Mouse (Mus musculus) midbrain, embryonic 12.5 days (tissue): ENCODE data around the gene Fam151a. TPM values are rescaled to one million over a fixed set of nuclear protein-coding genes. Genes with fewer than 3 reads are reported as not detected.
"Not testable (repeated sequence)": the region's sequence is repeated elsewhere in the genome, so short reads cannot be mapped to it uniquely, and the experiment has no call there.

Experiments used
- ATAC-seq: fragments of 200-750 bp; cut with Nextera tagmentation; 2 replicates; pipeline ENCODE4 v1.8.0; 2017; ENCODE audit warnings: low read depth, moderate TSS enrichment, moderate library complexity; ENCODE audit not compliant: low FRiP score
- H3K27ac ChIP-seq: fragments of 300-500 bp; sonication (generic); replicated peaks from 2 replicates; pipeline ENCODE4 v1.5.1; 2016; ENCODE audit warnings: mild to moderate bottlenecking
- H3K27me3 ChIP-seq: fragments of 300-500 bp; sonication (generic); 2 replicates; pipeline ENCODE4 v1.6.1; 2016; ENCODE audit warnings: mild to moderate bottlenecking
- H3K36me3 ChIP-seq: fragments of 300-500 bp; sonication (generic); 2 replicates; pipeline ENCODE4 v1.6.1; 2016
- H3K4me1 ChIP-seq: fragments of 300-500 bp; sonication (generic); 2 replicates; pipeline ENCODE4 v1.6.1; 2016
- H3K4me2 ChIP-seq: fragments of 300-500 bp; sonication (generic); replicated peaks from 2 replicates; pipeline ENCODE4 v1.6.1; 2016; ENCODE audit warnings: mild to moderate bottlenecking, moderate library complexity
- H3K4me3 ChIP-seq: fragments of 300-500 bp; sonication (generic); 2 replicates; pipeline ENCODE4 v1.5.1; 2016; ENCODE audit warnings: mild to moderate bottlenecking
- H3K9ac ChIP-seq: fragments of 300-500 bp; sonication (generic); replicated peaks from 2 replicates; pipeline ENCODE4 v1.6.1; 2016; ENCODE audit warnings: mild to moderate bottlenecking, moderate library complexity
- H3K9me3 ChIP-seq: fragments of 300-500 bp; sonication (generic); 2 replicates; pipeline ENCODE4 v1.6.1; 2016; ENCODE audit warnings: mild to moderate bottlenecking
- WGBS: fragments of 180-500 bp; shearing (Covaris S2); methylation state at CpG from one replicate; pipeline ENCODE4 v1.1.7; 2016; 5-methylcytosine and 5-hydroxymethylcytosine counted together
- polyA plus RNA-seq: library from polyadenylated mRNA; unstranded; fragments of >200 nt; fragmentation: Nextera tagmentation; extraction: Ambion mirVana; gene quantifications from 2 replicates; pipeline ENCODE4 v1.2.1, GENCODE M21; 2016

Gene Fam151a
- polyA plus RNA-seq, 1 experiment from 2014 or later, result not detected

DNA sequence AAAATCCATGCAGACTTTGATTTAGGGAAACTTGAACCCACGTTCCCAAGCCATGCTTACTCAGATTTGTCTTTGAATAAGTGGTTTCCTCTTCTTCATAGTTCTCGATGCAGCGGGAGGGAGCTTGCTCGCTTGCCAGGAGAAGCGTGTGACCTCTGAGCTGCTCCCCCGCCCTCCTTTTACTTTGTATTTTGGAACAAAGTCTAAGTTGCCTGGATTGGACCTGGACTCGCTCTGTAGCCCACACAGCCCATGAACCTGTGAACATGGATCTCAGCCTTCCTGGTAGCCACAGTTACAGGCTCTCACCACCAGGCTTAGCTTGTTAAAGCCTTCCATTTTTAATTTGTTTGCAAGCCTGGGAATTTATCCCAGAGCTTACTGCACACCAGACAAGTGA lies 2.9 kb upstream of the Fam151a start, which contains the start of gene Mroh7:
Gene Mroh7, minus strand, starts transcription at position 112 of the 400 bp plus-strand sequence.
- no peak within 1 kb of the TSS for H3K9ac ChIP-seq
- H3K4me3 ChIP-seq, result no peak within 1 kb of the TSS
- WGBS, result 83% methylated on average over 7 of the region's 7 CpGs
- no peaks in the 10 kb centered on the region for H3K27me3 ChIP-seq
- H3K27ac ChIP-seq, result no peak within 1 kb of the TSS
- ATAC-seq, result no peak
- no peak within 1 kb of the TSS for H3K4me2 ChIP-seq
- H3K4me1 ChIP-seq, result no peaks in the 10 kb centered on the region
- no peaks in the 10 kb centered on the region for H3K9me3 ChIP-seq
- no peaks in the 10 kb centered on the region for H3K36me3 ChIP-seq

DNA sequence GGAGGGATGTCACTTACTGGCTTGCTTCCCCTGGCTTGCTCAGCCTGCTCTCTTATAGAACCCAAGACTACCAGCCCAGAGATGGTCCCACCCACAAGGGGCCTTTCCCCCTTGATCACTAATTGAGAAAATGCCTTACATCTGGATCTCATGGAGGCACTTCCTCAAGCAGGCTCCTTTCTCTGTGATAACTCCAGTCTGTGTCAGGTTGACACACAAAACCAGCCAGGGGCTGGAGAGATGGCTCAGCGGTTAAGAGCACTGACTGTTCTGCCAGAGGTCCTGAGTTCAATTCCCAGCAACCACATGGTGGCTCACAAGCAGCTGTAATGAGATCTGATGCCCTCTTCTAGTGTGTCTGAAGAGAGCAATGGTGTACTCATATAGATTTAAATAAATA lies 3.2 kb downstream of the Fam151a start:
- WGBS, result 74% methylated on average over 1 of the region's 1 CpGs
- not testable (repeated sequence) for H3K9ac ChIP-seq, H3K4me1 ChIP-seq, H3K27ac ChIP-seq, H3K4me2 ChIP-seq, ATAC-seq, H3K36me3 ChIP-seq, H3K4me3 ChIP-seq, H3K9me3 ChIP-seq, H3K27me3 ChIP-seq

DNA sequence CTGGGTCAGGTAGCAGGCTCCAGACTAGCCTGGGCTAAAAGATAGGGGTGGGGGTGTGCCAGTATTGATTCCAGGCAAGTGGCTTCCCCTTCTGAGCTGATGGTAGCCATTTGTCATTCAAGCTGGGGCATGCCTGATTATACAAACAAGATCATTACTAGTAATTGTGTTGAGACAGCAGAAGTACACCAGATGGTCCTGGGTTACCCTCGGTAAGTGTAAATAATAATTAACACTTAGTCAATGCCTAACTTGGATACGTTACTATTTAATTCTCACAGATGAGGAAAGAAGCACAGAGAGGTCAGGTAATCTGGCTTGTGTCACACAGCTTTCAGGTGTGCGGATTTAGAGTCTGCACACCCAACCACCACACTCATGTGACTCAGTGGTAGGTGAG lies 4.2 kb downstream of the Fam151a start:
- WGBS, result 80% methylated on average over 3 of the region's 3 CpGs
- no peak overlapping the region for H3K4me2 ChIP-seq
- no peaks in the 10 kb centered on the region for H3K27me3 ChIP-seq
- no peaks in the 10 kb centered on the region for H3K9me3 ChIP-seq
- H3K27ac ChIP-seq, result no peak overlapping the region
- no peak for ATAC-seq
- H3K36me3 ChIP-seq, result no peaks in the 10 kb centered on the region
- H3K9ac ChIP-seq, result no peak overlapping the region
- H3K4me1 ChIP-seq, result no peaks in the 10 kb centered on the region
- no peak overlapping the region for H3K4me3 ChIP-seq

DNA sequence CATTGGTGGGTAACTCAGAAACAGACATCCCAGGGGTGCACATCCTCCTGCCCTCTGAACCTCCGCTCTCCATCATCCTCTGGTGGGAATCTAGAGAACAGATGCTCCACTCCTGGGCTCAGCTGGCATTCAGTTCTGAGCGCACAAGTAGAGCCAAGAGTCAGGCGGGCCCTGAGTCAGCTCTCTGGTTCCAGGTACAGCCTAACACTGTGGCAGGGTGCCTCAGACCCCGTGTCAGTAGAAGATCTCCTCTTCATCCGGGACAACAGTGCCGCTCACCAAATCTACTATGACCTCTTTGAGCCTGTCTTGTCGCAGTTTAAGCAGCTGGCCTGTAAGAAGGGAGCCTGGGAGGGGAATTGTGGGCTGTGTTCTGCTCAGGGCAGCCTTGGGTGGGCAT lies 12.2 kb downstream of the Fam151a start:
- H3K9me3 ChIP-seq, result no peaks in the 10 kb centered on the region
- peaks cover 21% of the 10 kb centered on the region for H3K4me1 ChIP-seq
- no peaks in the 10 kb centered on the region for H3K27me3 ChIP-seq
- WGBS, result 80% methylated on average over 7 of the region's 7 CpGs
- H3K9ac ChIP-seq, result no peak overlapping the region
- ATAC-seq, result no peak
- no peak overlapping the region for H3K4me2 ChIP-seq
- no peak overlapping the region for H3K27ac ChIP-seq
- no peaks in the 10 kb centered on the region for H3K36me3 ChIP-seq
- no peak overlapping the region for H3K4me3 ChIP-seq

DNA sequence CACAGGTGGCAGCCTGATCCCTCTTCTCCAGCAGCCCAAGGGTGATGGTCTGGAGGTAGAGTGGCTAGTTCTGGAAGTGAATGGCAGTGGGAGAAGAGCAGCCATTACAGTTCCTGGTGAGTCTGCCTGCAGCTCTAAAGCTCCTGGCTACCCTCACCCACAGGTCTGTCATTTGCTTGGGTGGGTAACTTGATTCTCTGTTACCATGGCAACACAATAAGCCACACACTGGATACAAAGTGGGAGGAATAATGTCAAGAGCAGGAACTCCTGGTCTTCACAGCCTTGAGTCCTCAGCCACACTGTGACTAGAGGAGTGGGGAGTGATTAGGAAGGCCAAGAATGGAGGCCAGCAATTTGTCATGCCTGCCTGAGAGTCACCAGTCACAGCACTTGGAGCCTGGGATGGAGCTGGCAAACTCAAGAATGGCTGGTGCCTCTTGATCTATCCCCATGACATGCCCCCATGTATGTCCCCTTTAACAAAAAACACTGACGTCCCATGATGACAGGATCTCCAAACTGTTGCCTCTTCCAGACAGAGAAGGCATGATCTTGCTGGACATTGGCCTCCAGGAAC lies 13.4 kb downstream of the Fam151a start:
- Histone ChIP-seq H3K4me3 (no peak overlapping the region), H3K27me3 (no peaks in the 10 kb centered on the region), H3K9ac (no peak overlapping the region), H3K4me2 (no peak overlapping the region), H3K4me1 (peaks cover 21% of the 10 kb centered on the region), H3K36me3 (no peaks in the 10 kb centered on the region), H3K9me3 (no peaks in the 10 kb centered on the region), H3K27ac (no peak overlapping the region)
- 78% methylated on average over 1 of the region's 1 CpGs for WGBS
- no peak for ATAC-seq

DNA sequence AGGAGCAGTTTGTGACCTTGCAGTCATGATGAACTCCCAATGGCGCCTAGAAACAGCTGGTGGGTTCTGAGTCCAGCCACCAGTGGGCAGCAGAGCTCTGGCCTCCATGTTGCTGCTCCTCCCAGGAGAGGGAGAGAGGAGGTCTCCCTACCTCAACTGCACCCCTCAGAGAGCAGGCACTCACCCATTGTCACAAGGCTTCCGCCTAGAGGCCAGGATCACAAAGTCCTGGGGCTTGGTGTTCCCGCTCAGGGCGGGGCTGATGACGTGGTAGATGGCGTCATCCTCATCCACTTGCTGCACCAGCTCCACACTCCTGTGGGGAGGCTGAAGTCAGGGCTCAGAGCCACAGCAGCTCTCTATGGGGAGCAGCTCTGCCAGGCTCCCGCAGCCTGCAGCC lies 16.0 kb downstream of the Fam151a start:
- Histone ChIP-seq H3K4me1 (peaks cover 21% of the 10 kb centered on the region), H3K36me3 (no peaks in the 10 kb centered on the region), H3K27me3 (no peaks in the 10 kb centered on the region), H3K9me3 (no peaks in the 10 kb centered on the region), H3K4me2 (peak overlapping the region; percentile 37), H3K4me3 (peak overlapping the region; percentile 21; the same call in 1 of the 2 replicates), H3K27ac (0 out of 2 replicates have a peak overlapping the region, but pooled peaks have one; percentile 27), H3K9ac (0 out of 2 replicates have a peak overlapping the region, but pooled peaks have one; percentile 15)
- 2% methylated on average over 7 of the region's 7 CpGs for WGBS
- ATAC-seq, result peak; percentile 89

DNA sequence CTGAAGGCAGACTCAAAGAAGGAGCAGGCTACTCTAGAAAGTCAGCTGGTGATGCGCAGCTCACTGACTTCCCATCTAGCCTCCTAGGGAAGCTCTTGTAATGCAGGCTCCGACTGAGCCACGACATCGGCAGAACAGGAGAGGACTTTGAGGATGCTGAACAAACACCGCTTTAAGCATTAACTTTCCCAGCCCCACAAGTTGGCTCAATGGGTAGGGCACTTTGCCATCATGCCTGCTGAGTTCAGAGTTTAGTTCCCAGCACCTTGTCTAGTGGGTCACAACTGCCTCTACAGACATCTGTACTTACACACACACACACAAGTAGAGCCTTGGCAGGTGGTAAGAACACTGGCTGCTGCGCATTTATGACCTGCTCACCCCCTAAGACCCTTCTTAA lies 18.0 kb downstream of the Fam151a start:
- Histone ChIP-seq H3K9me3 (no peaks in the 10 kb centered on the region), H3K27me3 (no peaks in the 10 kb centered on the region), H3K4me1 (peaks cover 21% of the 10 kb centered on the region), H3K4me2 (no peak overlapping the region), H3K36me3 (no peaks in the 10 kb centered on the region), H3K27ac (no peak overlapping the region), H3K9ac (no peak overlapping the region), H3K4me3 (no peak overlapping the region)
- no peak for ATAC-seq
- WGBS, result 92% methylated on average over 6 of the region's 6 CpGs

DNA sequence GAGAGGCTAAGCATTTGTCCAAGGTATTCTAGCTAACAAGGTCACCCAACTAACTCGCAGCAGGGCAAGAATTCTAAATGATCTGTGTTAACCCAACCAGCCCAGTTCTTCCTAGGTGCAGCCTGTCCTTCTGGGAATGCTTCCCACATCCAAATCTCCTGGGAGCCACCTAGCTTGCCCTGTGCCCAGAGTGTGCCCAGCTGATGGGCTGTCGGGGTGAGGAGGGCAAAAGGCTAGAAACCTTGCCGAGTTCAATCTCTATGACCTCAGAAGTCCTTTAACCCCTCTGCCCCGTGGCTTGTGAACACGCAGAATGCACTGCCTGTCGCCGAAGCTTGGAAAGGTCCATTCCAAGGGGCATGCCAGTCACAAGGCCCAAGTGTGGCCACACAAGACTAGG lies 30.5 kb downstream of the Fam151a start:
- 65% methylated on average over 7 of the region's 7 CpGs for WGBS
- Histone ChIP-seq H3K4me3 (no peak overlapping the region), H3K27ac (no peak overlapping the region), H3K27me3 (0 out of 2 replicates have a peak, but pooled peaks cover 7% of the 10 kb centered on the region), H3K4me1 (peaks cover 8% of the 10 kb centered on the region), H3K9ac (no peak overlapping the region), H3K9me3 (no peaks in the 10 kb centered on the region), H3K4me2 (no peak overlapping the region), H3K36me3 (no peaks in the 10 kb centered on the region)
- ATAC-seq, result no peak

DNA sequence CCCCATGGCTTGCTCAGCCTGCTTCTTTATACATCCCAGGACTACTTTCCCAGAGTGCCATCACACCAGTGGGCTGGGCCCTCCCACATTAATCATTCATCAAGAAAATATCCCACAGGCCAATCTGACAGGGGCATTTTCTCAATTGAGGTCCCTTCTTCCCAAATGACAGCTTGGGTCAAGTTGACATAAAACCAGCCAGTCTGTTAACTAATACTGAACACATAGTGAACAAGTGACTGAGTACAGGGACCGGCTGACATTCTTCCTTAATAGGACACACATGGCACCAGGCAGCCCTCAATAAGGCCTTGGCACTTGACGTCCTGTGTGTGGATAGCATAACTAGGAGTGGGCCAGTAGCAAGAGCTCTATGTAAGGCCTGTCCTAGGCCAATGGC lies 35.6 kb downstream of the Fam151a start:
- Histone ChIP-seq H3K9me3 (no peaks in the 10 kb centered on the region), H3K4me2 (no peak overlapping the region), H3K27me3 (0 out of 2 replicates have a peak, but pooled peaks cover 1% of the 10 kb centered on the region), H3K36me3 (no peaks in the 10 kb centered on the region), H3K9ac (no peak overlapping the region), H3K4me3 (no peak overlapping the region), H3K27ac (no peak overlapping the region), H3K4me1 (no peaks in the 10 kb centered on the region; the same call in 1 of the 2 replicates)
- 81% methylated on average over 2 of the region's 2 CpGs for WGBS
- ATAC-seq, result no peak

DNA sequence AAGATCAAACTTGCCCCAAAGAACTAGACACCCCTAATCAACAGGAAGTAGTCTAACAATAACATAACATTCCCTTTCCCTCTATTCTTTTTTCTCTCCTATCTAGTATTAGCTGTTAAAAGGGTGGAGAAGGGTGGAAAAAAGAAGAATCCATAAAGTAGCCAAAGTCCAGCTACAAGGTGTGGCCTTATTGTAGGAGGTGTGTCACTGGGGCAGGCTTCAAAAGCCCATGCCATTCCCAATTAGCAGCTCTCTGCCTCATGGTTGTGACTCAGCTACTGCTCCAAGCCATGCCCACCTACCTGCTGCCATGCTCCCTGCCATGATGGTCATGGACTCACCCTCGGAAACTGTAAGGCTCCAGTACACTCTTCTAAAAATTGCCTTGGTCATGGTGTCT lies 38.9 kb downstream of the Fam151a start:
- no peaks in the 10 kb centered on the region for H3K36me3 ChIP-seq
- no peaks in the 10 kb centered on the region for H3K9me3 ChIP-seq
- no peaks in the 10 kb centered on the region for H3K27me3 ChIP-seq
- H3K4me3 ChIP-seq, result no peak overlapping the region
- peaks cover 10% of the 10 kb centered on the region for H3K4me1 ChIP-seq
- H3K4me2 ChIP-seq, result no peak overlapping the region
- no peak for ATAC-seq
- H3K9ac ChIP-seq, result no peak overlapping the region
- WGBS, result 100% methylated on average over 1 of the region's 1 CpGs
- no peak overlapping the region for H3K27ac ChIP-seq

DNA sequence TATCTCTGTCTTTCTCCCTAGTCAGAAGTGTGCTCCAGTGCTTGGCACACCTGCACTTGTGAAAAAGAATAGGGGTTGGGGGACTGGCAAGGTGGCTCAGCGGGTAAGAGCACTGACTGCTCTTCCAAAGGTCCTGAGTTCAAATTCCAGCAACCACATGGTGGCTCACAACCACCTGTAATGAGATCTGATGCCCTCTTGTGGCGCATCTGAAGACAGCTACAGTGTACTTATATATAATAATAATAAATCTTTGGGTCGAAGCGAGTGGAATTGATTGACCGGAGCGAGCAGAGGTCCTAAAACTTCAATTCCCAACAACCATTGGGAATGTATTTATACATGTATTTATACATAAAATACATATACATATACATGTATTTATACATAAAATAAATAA lies 42.1 kb downstream of the Fam151a start:
- not testable (repeated sequence) for ATAC-seq, H3K36me3 ChIP-seq, H3K4me2 ChIP-seq, H3K9me3 ChIP-seq, H3K27me3 ChIP-seq, H3K27ac ChIP-seq, H3K9ac ChIP-seq, H3K4me3 ChIP-seq
- H3K4me1 ChIP-seq, result peaks cover 42% of the 10 kb centered on the region
- WGBS, result 89% methylated on average over 6 of the region's 6 CpGs

DNA sequence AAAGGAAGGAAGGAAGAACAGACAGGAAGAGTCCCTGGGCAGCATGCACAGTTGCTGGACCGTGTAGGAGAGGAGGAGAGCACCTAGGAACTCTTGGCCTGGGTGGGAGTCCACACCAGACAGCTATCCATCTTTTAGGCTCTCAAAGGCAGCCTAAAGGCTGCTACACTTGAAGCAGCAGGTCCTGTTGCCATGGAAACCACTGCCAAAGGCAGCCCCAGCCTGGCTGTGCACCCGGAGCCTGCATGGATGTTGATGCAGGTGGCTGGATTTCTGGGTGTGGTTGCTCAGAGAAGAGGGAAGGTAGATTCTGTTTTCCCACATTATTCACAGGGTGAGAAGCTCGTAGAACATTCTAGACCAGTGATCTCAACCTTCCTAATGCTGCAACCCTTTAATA lies 43.3 kb downstream of the Fam151a start:
- Histone ChIP-seq H3K27ac (no peak overlapping the region), H3K4me1 (peaks cover 50% of the 10 kb centered on the region), H3K27me3 (0 out of 2 replicates have a peak, but pooled peaks cover 4% of the 10 kb centered on the region), H3K9ac (no peak overlapping the region), H3K4me3 (no peak overlapping the region), H3K9me3 (no peaks in the 10 kb centered on the region), H3K36me3 (no peaks in the 10 kb centered on the region), H3K4me2 (no peak overlapping the region)
- WGBS, result 36% methylated on average over 3 of the region's 3 CpGs
- ATAC-seq, result peak; percentile 42; the same call in 1 of the 2 replicates
